Comparison of ENCODE assay signal across 14 mouse cellular contexts in the genomic region with DNA sequence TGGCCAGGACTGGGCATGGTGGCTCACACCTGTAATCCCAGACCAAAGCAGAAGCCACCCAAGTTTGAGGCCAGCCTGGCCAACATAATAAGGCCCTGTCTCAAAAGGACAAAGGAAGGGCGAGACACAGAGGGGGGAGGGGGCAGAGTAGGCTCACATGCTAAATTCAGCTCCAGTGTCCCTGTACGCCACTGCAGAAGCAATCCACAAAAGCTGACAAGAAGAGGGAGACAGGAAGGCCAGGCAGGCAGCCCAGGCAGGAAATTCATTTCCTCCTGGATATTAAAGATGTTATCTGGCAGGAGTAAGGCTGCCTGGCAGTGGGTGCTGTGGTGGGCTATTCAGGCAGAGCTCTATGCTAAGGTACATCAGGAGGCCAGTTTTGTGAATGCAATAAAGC. TPM values are rescaled to one million over a fixed set of nuclear protein-coding genes. Genes with fewer than 3 reads are reported as not detected.
DNase-seq lines count a peak whose midpoint lies in the region; ATAC-seq and TF ChIP-seq lines count a peak whose summit lies in the region.
"Had no signal": no experiment of that assay in that cellular context is flagged by ENCODE, and none has a peak within 500 bp of the region (broad histone marks: within the 10 kb centered on the region; RNA-seq: fewer than 3 reads in every experiment).

No protein-coding gene starts in this region.

- no peaks in the 10 kb centered on the region for H3K4me1 ChIP-seq in kidney, embryonic 14.5 days (ENCODE audit: control insufficient read depth, insufficient read depth, low read length)
- H3K4me1 ChIP-seq in heart, embryonic 14.5 days (ENCODE audit: control insufficient read depth in 2 of 2, insufficient read depth in 2 of 2, low read length in 2 of 2): peaks cover 5 to 14% of the 10 kb centered on the region in 2 experiments
- no peaks in the 10 kb centered on the region; the same call in 1 of the 2 replicates for H3K4me1 ChIP-seq in kidney, adult 2 months (ENCODE audit: control insufficient read depth, insufficient read depth, low read length)
- H3K4me1 ChIP-seq in lung, embryonic 16.5 days (replicated peaks; ENCODE audit: control insufficient read depth, insufficient read depth, low read length): peaks cover 4% of the 10 kb centered on the region; the same call in 1 of the 2 replicates

- no peak overlapping the region for H3K4me2 ChIP-seq in kidney, embryonic 14.5 days (replicated peaks; ENCODE audit: low read depth, low read length)
- H3K4me2 ChIP-seq in heart, embryonic 14.5 days (ENCODE audit: low read length): no peak overlapping the region
- no peak overlapping the region for H3K4me2 ChIP-seq in lung, embryonic 16.5 days (ENCODE audit: low read depth, low read length)

- DNase-seq in kidney, adult 11 months: peak; percentile 61
- DNase-seq in kidney, adult 2 months: peak; percentile 77
- DNase-seq in urinary bladder, adult 2 months (ENCODE audit: low spot score): no peak
- no peak for DNase-seq in Muller cell, postnatal 12 days (ENCODE audit: inconsistent ontology term)
- DNase-seq: gastrocnemius, adult 2 months; layer of hippocampus, adult 9-11 months; right cerebral cortex, postnatal 25 days had no signal

- WGBS in kidney, embryonic 14.5 days: 36% methylated on average over 2 of the region's 2 CpGs
- WGBS in heart, embryonic 14.5 days: 13% methylated on average over 2 of the region's 2 CpGs
- 39% methylated on average over 2 of the region's 2 CpGs for WGBS in kidney, adult 2 months
- 33% methylated on average over 2 of the region's 2 CpGs for WGBS in lung, embryonic 16.5 days

- H3K27me3 ChIP-seq in kidney, embryonic 14.5 days (ENCODE audit: control insufficient read depth, insufficient read depth, low read length): no peaks in the 10 kb centered on the region
- H3K27me3 ChIP-seq in heart, embryonic 14.5 days (ENCODE audit: control insufficient read depth, insufficient read depth, low read length): 0 out of 2 replicates have a peak, but pooled peaks cover 4% of the 10 kb centered on the region
- H3K27me3 ChIP-seq in kidney, adult 2 months (replicated peaks; ENCODE audit: control insufficient read depth, insufficient read depth, low read length): no peaks in the 10 kb centered on the region
- H3K27me3 ChIP-seq in lung, embryonic 16.5 days (ENCODE audit: control insufficient read depth, insufficient read depth, low read depth, low read length): no peaks in the 10 kb centered on the region

- no peaks in the 10 kb centered on the region for H3K36me3 ChIP-seq in kidney, embryonic 14.5 days (ENCODE audit: control insufficient read depth, insufficient read depth, low read length)
- no peaks in the 10 kb centered on the region for H3K36me3 ChIP-seq in heart, embryonic 14.5 days (ENCODE audit: control insufficient read depth, insufficient read depth, low read length)
- no peaks in the 10 kb centered on the region for H3K36me3 ChIP-seq in kidney, adult 2 months (ENCODE audit: control insufficient read depth, insufficient read depth, low read length)
- no peaks in the 10 kb centered on the region for H3K36me3 ChIP-seq in lung, embryonic 16.5 days (ENCODE audit: control insufficient read depth, insufficient read depth, low read length)

- no peak overlapping the region for H3K27ac ChIP-seq in kidney, embryonic 14.5 days (ENCODE audit: low read depth, low read length)
- H3K27ac ChIP-seq in heart, embryonic 14.5 days (replicated peaks in 1 of 2; ENCODE audit: control insufficient read depth in 1 of 2, insufficient read depth in 1 of 2, low read depth in 2 of 2, low read length in 2 of 2): peak overlapping the region; percentile 6 to 61
- H3K27ac ChIP-seq in kidney, adult 2 months (ENCODE audit: insufficient read depth, low read depth, low read length): 0 out of 2 replicates have a peak overlapping the region, but pooled peaks have one; percentile 16
- peak overlapping the region; percentile 56 for H3K27ac ChIP-seq in lung, embryonic 16.5 days (ENCODE audit: low read length)
- H3K27ac ChIP-seq: gastrocnemius, adult 2 months had no signal

- H3K9ac ChIP-seq in kidney, embryonic 14.5 days (ENCODE audit: low read depth, low read length): no peak overlapping the region
- peak overlapping the region; percentile 40 for H3K9ac ChIP-seq in heart, embryonic 14.5 days (ENCODE audit: low read length)
- H3K9ac ChIP-seq in lung, embryonic 16.5 days (ENCODE audit: low read length): no peak overlapping the region

- no peak for ATAC-seq in kidney, embryonic 14.5 days (ENCODE audit: low FRiP score, low TSS enrichment)
- no peak for ATAC-seq in heart, embryonic 14.5 days (ENCODE audit: insufficient number of reproducible peaks, insufficient read depth, low FRiP score, low read depth)
- ATAC-seq in lung, embryonic 16.5 days (ENCODE audit: low read depth): peak; percentile 18; the same call in 1 of the 2 replicates
- ATAC-seq in CD4-positive, CD25-positive, alpha-beta regulatory T cell, adult 4 months: no peak

- no peak for TF ChIP-seq CTCF in kidney, adult 2 months (conservative IDR thresholded peaks at IDR 0.05; ENCODE audit: insufficient read depth, insufficient read length, low read depth, low read length)

- no peak overlapping the region for H3K4me3 ChIP-seq in kidney, embryonic 14.5 days (ENCODE audit: low read length)
- H3K4me3 ChIP-seq in heart, embryonic 14.5 days (ENCODE audit: control insufficient read depth in 1 of 2, insufficient read depth in 1 of 2, low read depth in 1 of 2, low read length in 2 of 2): no peak overlapping the region
- no peak overlapping the region for H3K4me3 ChIP-seq in kidney, adult 2 months (ENCODE audit: insufficient read depth, low read depth, low read length)
- H3K4me3 ChIP-seq in lung, embryonic 16.5 days (ENCODE audit: low read length): no peak overlapping the region
- H3K4me3 ChIP-seq: erythroblast, embryonic 14.5 days; gastrocnemius, adult 2 months had no signal

- 0 out of 2 replicates have a peak, but pooled peaks cover 2% of the 10 kb centered on the region for H3K9me3 ChIP-seq in kidney, embryonic 14.5 days (ENCODE audit: control insufficient read depth, low read length)
- 0 out of 2 replicates have a peak, but pooled peaks cover 3% of the 10 kb centered on the region for H3K9me3 ChIP-seq in heart, embryonic 14.5 days (ENCODE audit: control insufficient read depth, low read length)
- H3K9me3 ChIP-seq in lung, embryonic 16.5 days (ENCODE audit: control insufficient read depth, low read length): no peaks in the 10 kb centered on the region

- no peak for TF ChIP-seq POLR2A in kidney, adult 2 months (IDR thresholded peaks at IDR 0.05; ENCODE audit: low read depth, low read length)

RNA-seq across cellular contexts. Expression of a gene that starts 4.4 kb away (rescaled TPM):
- polyA plus RNA-seq in kidney, embryonic 14.5 days (2014; fragmentation: Nextera tagmentation; extraction: Ambion mirVana): 35.8 and 41.9 TPM in 2 replicates
- polyA plus RNA-seq in heart, embryonic 14.5 days (2014; fragmentation: Nextera tagmentation; extraction: Ambion mirVana): 19.4 and 23.7 TPM in 2 replicates
- 23.6 and 25.9 TPM in 2 replicates for polyA plus RNA-seq in kidney, adult 2 months (2012; rRNA removed)
- polyA plus RNA-seq in lung, embryonic 16.5 days (2015; fragmentation: Nextera tagmentation; extraction: Ambion mirVana): 39.9 and 41.1 TPM in 2 replicates
- polyA plus RNA-seq in urinary bladder, adult 2 months (2012; rRNA removed): 27.0 and 27.9 TPM in 2 replicates
- 10 to 100 TPM; 15.9 to 20.8 TPM for polyA plus RNA-seq in CD4-positive, CD25-positive, alpha-beta regulatory T cell, adult 4 months (2017; shearing (Covaris generic))

RNA-seq across cellular contexts. Expression of a gene that starts 6.3 kb away (rescaled TPM):
- 35.5 and 41.7 TPM in 2 replicates for polyA plus RNA-seq in kidney, embryonic 14.5 days (2014; fragmentation: Nextera tagmentation; extraction: Ambion mirVana)
- polyA plus RNA-seq in heart, embryonic 14.5 days (2014; fragmentation: Nextera tagmentation; extraction: Ambion mirVana): 7.2 and 9.4 TPM in 2 replicates
- polyA plus RNA-seq in kidney, adult 2 months (2012; rRNA removed): 124 and 144 TPM in 2 replicates
- 24.3 and 26.1 TPM in 2 replicates for polyA plus RNA-seq in lung, embryonic 16.5 days (2015; fragmentation: Nextera tagmentation; extraction: Ambion mirVana)
- polyA plus RNA-seq in urinary bladder, adult 2 months (2012; rRNA removed): 0.54 and 0.80 TPM in 2 replicates
- not detected for polyA plus RNA-seq in CD4-positive, CD25-positive, alpha-beta regulatory T cell, adult 4 months (2017; shearing (Covaris generic))

RNA-seq across cellular contexts. Expression of a gene that starts 13.1 kb away (rescaled TPM):
- polyA plus RNA-seq in kidney, embryonic 14.5 days (2014; fragmentation: Nextera tagmentation; extraction: Ambion mirVana): 0.31 and 0.43 TPM in 2 replicates
- polyA plus RNA-seq in heart, embryonic 14.5 days (2014; fragmentation: Nextera tagmentation; extraction: Ambion mirVana): 0.24 and 0.27 TPM in 2 replicates
- polyA plus RNA-seq in kidney, adult 2 months (2012; rRNA removed): 0.05 and 0.15 TPM in 2 replicates
- polyA plus RNA-seq in lung, embryonic 16.5 days (2015; fragmentation: Nextera tagmentation; extraction: Ambion mirVana): 0.40 and 0.41 TPM in 2 replicates
- not detected in 2 replicates for polyA plus RNA-seq in urinary bladder, adult 2 months (2012; rRNA removed)
- polyA plus RNA-seq in CD4-positive, CD25-positive, alpha-beta regulatory T cell, adult 4 months (2017; shearing (Covaris generic)): under 1 TPM; 0.38 to 0.57 TPM
- polyA plus RNA-seq: cortical plate, adult 2 months; erythroblast, embryonic 14.5 days; liver, adult 2 months had no signal

RNA-seq across cellular contexts. Expression of a gene that starts 47.2 kb away (rescaled TPM):
- 47.9 and 49.1 TPM in 2 replicates for polyA plus RNA-seq in kidney, embryonic 14.5 days (2014; fragmentation: Nextera tagmentation; extraction: Ambion mirVana)
- polyA plus RNA-seq in heart, embryonic 14.5 days (2014; fragmentation: Nextera tagmentation; extraction: Ambion mirVana): 28.3 and 32.4 TPM in 2 replicates
- 39.1 and 43.2 TPM in 2 replicates for polyA plus RNA-seq in kidney, adult 2 months (2012; rRNA removed)
- polyA plus RNA-seq in lung, embryonic 16.5 days (2015; fragmentation: Nextera tagmentation; extraction: Ambion mirVana): 48.7 and 50.8 TPM in 2 replicates
- 49.1 and 55.7 TPM in 2 replicates for polyA plus RNA-seq in urinary bladder, adult 2 months (2012; rRNA removed)
- polyA plus RNA-seq in CD4-positive, CD25-positive, alpha-beta regulatory T cell, adult 4 months (2017; shearing (Covaris generic)): 10 to 100 TPM; 54.5 to 71.7 TPM

RNA-seq across cellular contexts. Expression of a gene that starts 47.3 kb away (rescaled TPM):
- 21.4 and 24.5 TPM in 2 replicates for polyA plus RNA-seq in kidney, embryonic 14.5 days (2014; fragmentation: Nextera tagmentation; extraction: Ambion mirVana)
- 10.8 and 12.9 TPM in 2 replicates for polyA plus RNA-seq in heart, embryonic 14.5 days (2014; fragmentation: Nextera tagmentation; extraction: Ambion mirVana)
- polyA plus RNA-seq in kidney, adult 2 months (2012; rRNA removed): 3.4 and 4.6 TPM in 2 replicates
- 17.0 and 22.3 TPM in 2 replicates for polyA plus RNA-seq in lung, embryonic 16.5 days (2015; fragmentation: Nextera tagmentation; extraction: Ambion mirVana)
- polyA plus RNA-seq in urinary bladder, adult 2 months (2012; rRNA removed): 30.1 and 32.4 TPM in 2 replicates
- polyA plus RNA-seq in CD4-positive, CD25-positive, alpha-beta regulatory T cell, adult 4 months (2017; shearing (Covaris generic)): 10 to 100 TPM; 16.0 to 16.6 TPM

Comparison
In these comparisons a context has a peak if more than half of its experiments do, and no peak if none do; other contexts are left out.
1. DNase-seq: peak in kidney, adult 11 months (single experiment) and kidney, adult 2 months (single experiment); none in urinary bladder, adult 2 months (single experiment) and Muller cell, postnatal 12 days (single experiment).